Mouse (Mus musculus) embryonic fibroblast, embryonic 13.5 days (primary cell): ENCODE results near the gene Moxd1.

Experiments
- CTCF ChIP-seq: IDR thresholded peaks from 2 replicates; pipeline ENCODE4 v1.5.1; 2011; ENCODE audit warnings: mild to moderate bottlenecking, control low read depth, low read length, moderate library complexity, borderline replicate concordance; ENCODE audit not compliant: insufficient read depth
- POLR2A ChIP-seq: IDR thresholded peaks from 2 replicates; pipeline ENCODE4 v1.6.1; 2011; ENCODE audit warnings: low read depth, mild to moderate bottlenecking, control low read depth, low read length, moderate library complexity

GRCm38 (mm10) chr10:24258150-24258549, 34.8 kb downstream of the Moxd1 start:
- TF ChIP-seq CTCF (no peak), POLR2A (no peak)
